Mouse (Mus musculus) stomach, postnatal 0 days (tissue): ENCODE results near the gene Zg16.

Source experiments
- CTCF ChIP-seq: IDR thresholded peaks from 2 replicates; pipeline ENCODE4 v1.5.1; 2016; ENCODE audit warnings: antibody characterized with exemption, low read depth, mild to moderate bottlenecking, moderate library complexity
- EP300 ChIP-seq: optimal IDR thresholded peaks from 2 replicates; pipeline ENCODE3; 2016; ENCODE audit warnings: antibody characterized with exemption

GRCm38 (mm10) chr7:127004122-127004875 is 82.8 kb downstream of the Zg16 start:
- TF ChIP-seq CTCF = peak; percentile 50
- no peak for TF ChIP-seq EP300
